Mouse (Mus musculus) gastrocnemius, adult 8-10 months (tissue): Measurements from ENCODE around the gene Olfr1283. TPM values are rescaled to one million over a fixed set of nuclear protein-coding genes. Genes with fewer than 3 reads are reported as not detected.
"Not testable (repeated sequence)": the region's sequence is repeated elsewhere in the genome, so short reads cannot be mapped to it uniquely, and the experiment has no call there.

Experiments used
- DNase-seq, 2 experiments: peaks; one replicate each; pipeline ENCODE4 v3.0.0; 2022; ENCODE audit warnings: low spot score in 2 of 2
- total RNA-seq, 4 experiments: library from RNA; stranded (reverse); gene quantifications; 2 replicates each; pipeline ENCODE4 v1.2.4; 2022

Olfr1283 gene
- total RNA-seq = not detected

DNA sequence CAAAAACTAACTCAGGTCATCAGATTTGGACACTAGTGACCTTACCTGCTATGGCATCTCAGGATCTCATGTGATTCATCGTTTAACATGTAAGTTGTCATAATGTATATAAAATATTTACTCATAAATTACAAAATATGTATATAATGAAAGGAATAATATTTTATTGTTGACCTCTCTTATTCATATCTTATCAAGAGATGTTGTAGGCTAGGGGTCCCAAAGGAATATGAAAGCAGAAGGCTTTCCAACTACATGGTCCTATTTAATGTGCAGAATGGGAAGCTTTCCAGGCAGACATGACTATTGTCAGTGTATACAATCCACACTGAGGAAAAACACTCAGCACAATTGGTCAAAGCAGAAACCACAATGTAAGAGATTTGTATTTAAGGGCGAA, at the start of gene Olfr1283:
TSS of gene Olfr1283 (plus strand) at position 301 of the 400 bp plus-strand sequence.
- no peak for DNase-seq

DNA sequence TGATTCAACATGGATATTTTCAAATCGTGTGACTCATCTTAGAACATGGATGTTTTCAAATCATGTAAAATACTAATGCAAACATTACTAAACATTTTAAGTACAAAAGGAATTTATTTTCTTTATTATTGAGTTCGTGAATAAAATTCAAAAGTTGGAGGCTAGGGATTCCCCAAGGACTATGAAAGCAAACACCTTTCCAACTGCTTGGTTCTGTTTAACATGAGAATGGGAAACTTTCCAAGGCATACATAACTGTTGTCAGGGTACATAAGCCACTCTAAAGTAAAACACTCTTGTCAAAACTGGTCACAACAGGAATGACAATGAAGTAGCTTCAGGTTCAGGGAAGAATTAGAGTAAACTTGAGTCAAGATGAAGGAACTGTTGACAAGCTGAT, 40.4 kb upstream of the Olfr1283 start, which contains the start of gene Olfr1281:
TSS of gene Olfr1281 (plus strand) at position 301 of the 400 bp plus-strand sequence.
- DNase-seq = no peak

GRCm38 (mm10) chr2:111333721-111334120, 32.9 kb upstream of the Olfr1283 start:
- DNase-seq = not testable (repeated sequence)

DNA sequence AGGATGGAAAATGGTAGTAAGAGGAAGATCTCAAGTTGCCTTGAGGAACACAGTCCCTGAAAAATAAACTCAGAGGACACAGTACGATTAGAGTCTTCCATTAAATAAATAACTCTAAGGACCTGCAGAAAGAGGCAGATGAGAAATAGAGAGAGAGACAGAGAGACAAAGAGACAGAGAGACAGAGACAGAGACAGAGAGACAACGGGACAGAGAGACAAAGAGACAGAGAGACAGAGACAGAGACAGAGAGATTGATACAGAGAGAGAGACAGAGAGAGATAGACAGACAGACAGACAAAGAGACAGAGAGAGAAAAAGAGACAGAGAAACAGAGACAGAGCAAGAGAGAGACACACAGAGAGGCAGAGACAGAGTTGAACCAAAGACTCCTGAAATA, 30.6 kb upstream of the Olfr1283 start, which contains the start of gene Olfr1282:
TSS of gene Olfr1282 (minus strand) at position 101 of the 400 bp plus-strand sequence.
- no peak for DNase-seq

DNA sequence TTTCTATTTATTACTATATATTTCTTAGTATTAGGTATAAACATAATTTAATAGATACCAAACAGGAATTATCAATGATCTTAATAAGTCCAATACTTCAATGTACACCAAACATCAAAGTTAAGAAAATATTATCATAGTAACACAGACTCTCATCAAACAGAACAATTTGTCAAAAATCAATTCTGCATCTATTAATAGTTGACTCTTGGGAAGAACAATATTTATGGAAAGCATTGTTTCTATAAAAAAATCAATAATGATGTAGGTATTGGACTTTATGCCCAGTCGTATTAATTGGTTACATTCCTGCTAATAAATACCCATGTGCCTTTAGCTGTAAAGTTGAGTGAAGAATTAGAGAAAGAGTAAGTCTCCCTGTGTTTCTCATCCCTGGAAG, 8.6 kb downstream of the Olfr1283 start, which contains the start of gene Olfr1284:
TSS of gene Olfr1284 (plus strand) at position 301 of the 400 bp plus-strand sequence.
- no peak for DNase-seq

Other genes with a start within 250 kb of the Olfr1283 start
- gene Gm15130, start 213.9 kb upstream of the Olfr1283 start, total RNA-seq = not detected
- gene 4930430A15Rik, start 137.2 kb upstream of the Olfr1283 start, total RNA-seq = not detected
- gene Olfr1275, start 131.5 kb upstream of the Olfr1283 start, total RNA-seq = not detected
- not detected for gene Olfr1276, start 112.3 kb upstream of the Olfr1283 start, total RNA-seq
- gene Olfr1277, start 92.7 kb upstream of the Olfr1283 start, total RNA-seq = not detected
- not detected for gene Olfr1278, start 76.7 kb upstream of the Olfr1283 start, total RNA-seq
- gene Olfr1279, start 66.2 kb upstream of the Olfr1283 start, total RNA-seq = not detected
- not detected for gene Olfr1280, start 52.8 kb upstream of the Olfr1283 start, total RNA-seq
- gene Olfr1281, start 40.3 kb upstream of the Olfr1283 start, total RNA-seq = not detected
- not detected for gene Olfr1282, start 30.7 kb upstream of the Olfr1283 start, total RNA-seq
- gene Olfr1284, start 8.7 kb downstream of the Olfr1283 start, total RNA-seq = not detected
- not detected for gene Olfr1286, start 56.3 kb downstream of the Olfr1283 start, total RNA-seq
- not detected for gene Olfr1287, start 82.4 kb downstream of the Olfr1283 start, total RNA-seq
- not detected for gene Olfr1288, start 107.3 kb downstream of the Olfr1283 start, total RNA-seq
- not detected for gene Olfr1289, start 114.0 kb downstream of the Olfr1283 start, total RNA-seq
- not detected for gene Olfr1290, start 127.0 kb downstream of the Olfr1283 start, total RNA-seq
- gene Olfr1291-ps1, start 130.4 kb downstream of the Olfr1283 start, total RNA-seq = not detected
- not detected for gene Olfr1293-ps, start 158.4 kb downstream of the Olfr1283 start, total RNA-seq
- gene Olfr1294, start 173.5 kb downstream of the Olfr1283 start, total RNA-seq = not detected
- not detected for gene Olfr1295, start 202.9 kb downstream of the Olfr1283 start, total RNA-seq